Mouse (Mus musculus): Measurements from ENCODE around the gene Pgbd5. TPM values are rescaled to one million over a fixed set of nuclear protein-coding genes. Genes with fewer than 3 reads are reported as not detected.

Pgbd5 gene
- polyA plus RNA-seq, 1 experiment, result not detected

DNA sequence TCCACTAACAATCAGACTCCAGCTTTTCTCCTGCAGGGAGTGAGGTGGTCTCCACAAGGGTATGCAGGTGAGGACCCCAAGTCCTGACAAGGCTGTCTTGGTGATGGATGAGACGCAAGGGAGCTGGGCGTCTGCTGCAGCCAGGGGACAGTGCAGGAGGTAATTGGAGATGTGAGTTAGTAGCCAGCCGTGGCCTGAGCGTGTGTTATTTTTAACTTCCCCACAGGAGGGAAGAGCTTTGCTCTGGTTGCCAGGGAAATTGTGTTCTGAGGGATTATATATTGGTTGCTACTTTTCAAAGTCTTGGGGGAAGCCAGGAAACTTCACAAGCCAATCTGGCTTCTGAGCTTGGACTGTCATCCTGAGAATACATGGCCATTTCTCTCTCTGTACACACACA, 23.7 kb upstream of the Pgbd5 start:
- WGBS, result 38% methylated on average over 4 of the region's 4 CpGs
- H3K4me3 ChIP-seq (replicated peaks; ENCODE audit: control insufficient read depth, low read depth, low read length), result no peak overlapping the region
- no peak for TF ChIP-seq POLR2A (IDR thresholded peaks at IDR 0.05; ENCODE audit: borderline replicate concordance, control insufficient read depth, low read depth, low read length)
- no peak for TF ChIP-seq CTCF (IDR thresholded peaks at IDR 0.05; ENCODE audit: control insufficient read depth, insufficient read depth, low read length)
- no peak overlapping the region for H3K27ac ChIP-seq (ENCODE audit: control insufficient read depth, insufficient read depth, low read depth, low read length, poor library complexity)
- no peaks in the 10 kb centered on the region for H3K4me1 ChIP-seq (ENCODE audit: control insufficient read depth, insufficient read depth, low read length)

DNA sequence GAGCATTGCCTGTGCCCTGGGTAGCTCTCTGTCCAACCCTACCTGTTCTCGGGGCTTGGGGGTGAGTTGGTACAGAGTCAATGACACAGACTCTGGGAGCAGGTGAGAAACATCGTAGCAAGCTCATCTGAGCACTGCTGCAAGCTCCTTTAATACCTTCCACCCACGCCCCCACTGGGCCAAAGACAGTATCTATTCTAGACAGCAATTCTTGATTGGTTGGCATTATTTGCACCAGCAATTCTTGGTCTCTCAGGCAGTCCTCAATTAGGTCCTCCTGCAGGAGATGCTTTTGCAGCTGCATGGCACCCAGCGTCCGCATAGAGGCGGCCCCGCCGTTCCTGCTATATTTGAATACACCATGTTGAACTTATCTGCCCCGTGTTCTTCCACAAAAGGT, 22.7 kb upstream of the Pgbd5 start:
- Histone ChIP-seq H3K4me3 (replicated peaks; ENCODE audit: control insufficient read depth, low read depth, low read length) (no peak overlapping the region), H3K4me1 (ENCODE audit: control insufficient read depth, insufficient read depth, low read length) (no peaks in the 10 kb centered on the region), H3K27ac (ENCODE audit: control insufficient read depth, insufficient read depth, low read depth, low read length, poor library complexity) (no peak overlapping the region)
- WGBS, result 73% methylated on average over 9 of the region's 9 CpGs
- TF ChIP-seq CTCF (IDR thresholded peaks at IDR 0.05; ENCODE audit: control insufficient read depth, insufficient read depth, low read length) (no peak), POLR2A (IDR thresholded peaks at IDR 0.05; ENCODE audit: borderline replicate concordance, control insufficient read depth, low read depth, low read length) (no peak)

- Histone ChIP-seq H3K27ac (ENCODE audit: control insufficient read depth, insufficient read depth, low read depth, low read length, poor library complexity) (no peak overlapping the region), H3K4me1 (ENCODE audit: control insufficient read depth, insufficient read depth, low read length) (no peaks in the 10 kb centered on the region), H3K4me3 (replicated peaks; ENCODE audit: control insufficient read depth, low read depth, low read length) (no peak overlapping the region)
- no peak for TF ChIP-seq POLR2A (IDR thresholded peaks at IDR 0.05; ENCODE audit: borderline replicate concordance, control insufficient read depth, low read depth, low read length)
- TF ChIP-seq CTCF (IDR thresholded peaks at IDR 0.05; ENCODE audit: control insufficient read depth, insufficient read depth, low read length), result no peak
- WGBS, result 75% methylated on average over 10 of the region's 10 CpGs
These were observed 21.6 kb upstream of the Pgbd5 start for GRCm38 (mm10) chr8:124461103-124461502.

GRCm38 (mm10) chr8:124460660-124461059, 21.2 kb upstream of the Pgbd5 start:
- no peak overlapping the region for H3K4me3 ChIP-seq (replicated peaks; ENCODE audit: control insufficient read depth, low read depth, low read length)
- 64% methylated on average over 4 of the region's 4 CpGs for WGBS
- no peaks in the 10 kb centered on the region for H3K4me1 ChIP-seq (ENCODE audit: control insufficient read depth, insufficient read depth, low read length)
- no peak for TF ChIP-seq CTCF (IDR thresholded peaks at IDR 0.05; ENCODE audit: control insufficient read depth, insufficient read depth, low read length)
- TF ChIP-seq POLR2A (IDR thresholded peaks at IDR 0.05; ENCODE audit: borderline replicate concordance, control insufficient read depth, low read depth, low read length), result no peak
- no peak overlapping the region for H3K27ac ChIP-seq (ENCODE audit: control insufficient read depth, insufficient read depth, low read depth, low read length, poor library complexity)

- no peak for TF ChIP-seq POLR2A (IDR thresholded peaks at IDR 0.05; ENCODE audit: borderline replicate concordance, control insufficient read depth, low read depth, low read length)
- TF ChIP-seq CTCF (IDR thresholded peaks at IDR 0.05; ENCODE audit: control insufficient read depth, insufficient read depth, low read length), result no peak
These were observed 20.2 kb upstream of the Pgbd5 start for GRCm38 (mm10) chr8:124459627-124460026.

GRCm38 (mm10) chr8:124455359-124455758, 15.9 kb upstream of the Pgbd5 start:
- no peak for TF ChIP-seq CTCF (IDR thresholded peaks at IDR 0.05; ENCODE audit: control insufficient read depth, insufficient read depth, low read length)
- no peak for TF ChIP-seq POLR2A (IDR thresholded peaks at IDR 0.05; ENCODE audit: borderline replicate concordance, control insufficient read depth, low read depth, low read length)
- no peak overlapping the region for H3K4me3 ChIP-seq (replicated peaks; ENCODE audit: control insufficient read depth, low read depth, low read length)
- 23% methylated on average over 3 of the region's 3 CpGs for WGBS
- no peaks in the 10 kb centered on the region for H3K4me1 ChIP-seq (ENCODE audit: control insufficient read depth, insufficient read depth, low read length)
- no peak overlapping the region for H3K27ac ChIP-seq (ENCODE audit: control insufficient read depth, insufficient read depth, low read depth, low read length, poor library complexity)

More at GRCm38 (mm10) chr8:124459627-124460026, 20.2 kb upstream of the Pgbd5 start:
- WGBS, result 32% methylated on average over 12 of the region's 12 CpGs
- H3K4me3 ChIP-seq (replicated peaks; ENCODE audit: control insufficient read depth, low read depth, low read length), result no peak overlapping the region
- no peaks in the 10 kb centered on the region for H3K4me1 ChIP-seq (ENCODE audit: control insufficient read depth, insufficient read depth, low read length)
- H3K27ac ChIP-seq (ENCODE audit: control insufficient read depth, insufficient read depth, low read depth, low read length, poor library complexity), result no peak overlapping the region

GRCm38 (mm10) chr8:124450192-124450895, 10.9 kb upstream of the Pgbd5 start:
- Histone ChIP-seq H3K27ac (ENCODE audit: control insufficient read depth, insufficient read depth, low read depth, low read length, poor library complexity) (no peak overlapping the region), H3K4me1 (ENCODE audit: control insufficient read depth, insufficient read depth, low read length) (no peaks in the 10 kb centered on the region), H3K4me3 (replicated peaks; ENCODE audit: control insufficient read depth, low read depth, low read length) (no peak overlapping the region)
- 76% methylated on average over 8 of the region's 8 CpGs for WGBS
- TF ChIP-seq POLR2A (IDR thresholded peaks at IDR 0.05; ENCODE audit: borderline replicate concordance, control insufficient read depth, low read depth, low read length) (no peak), CTCF (IDR thresholded peaks at IDR 0.05; ENCODE audit: control insufficient read depth, insufficient read depth, low read length) (no peak)

GRCm38 (mm10) chr8:124448962-124449670, 9.7 kb upstream of the Pgbd5 start:
- no peak overlapping the region for H3K4me3 ChIP-seq (replicated peaks; ENCODE audit: control insufficient read depth, low read depth, low read length)
- 82% methylated on average over 10 of the region's 10 CpGs for WGBS

More at GRCm38 (mm10) chr8:124448962-124449670, 9.7 kb upstream of the Pgbd5 start:
- TF ChIP-seq POLR2A (IDR thresholded peaks at IDR 0.05; ENCODE audit: borderline replicate concordance, control insufficient read depth, low read depth, low read length), result no peak
- no peak for TF ChIP-seq CTCF (IDR thresholded peaks at IDR 0.05; ENCODE audit: control insufficient read depth, insufficient read depth, low read length)
- Histone ChIP-seq H3K4me1 (ENCODE audit: control insufficient read depth, insufficient read depth, low read length) (no peaks in the 10 kb centered on the region), H3K27ac (ENCODE audit: control insufficient read depth, insufficient read depth, low read depth, low read length, poor library complexity) (no peak overlapping the region)
